Mouse (Mus musculus) heart, adult 10 weeks (tissue): Measurements from ENCODE around the gene Enah. TPM values are rescaled to one million over a fixed set of nuclear protein-coding genes. Genes with fewer than 3 reads are reported as not detected.

Experiments
- polyA plus RNA-seq: library from polyadenylated mRNA; stranded (reverse); fragments of 350-450 nt; fragmentation: Illumina TruSeq; extraction: RNeasy Lipid Tissue Mini Kit (QIAGEN cat#74804); gene quantifications from one replicate; pipeline ENCODE4 v1.2.3, GENCODE M21; 2014; ENCODE audit warnings: low read depth, low replicate concordance

Gene Enah
- 83.3 TPM for polyA plus RNA-seq

DNA sequence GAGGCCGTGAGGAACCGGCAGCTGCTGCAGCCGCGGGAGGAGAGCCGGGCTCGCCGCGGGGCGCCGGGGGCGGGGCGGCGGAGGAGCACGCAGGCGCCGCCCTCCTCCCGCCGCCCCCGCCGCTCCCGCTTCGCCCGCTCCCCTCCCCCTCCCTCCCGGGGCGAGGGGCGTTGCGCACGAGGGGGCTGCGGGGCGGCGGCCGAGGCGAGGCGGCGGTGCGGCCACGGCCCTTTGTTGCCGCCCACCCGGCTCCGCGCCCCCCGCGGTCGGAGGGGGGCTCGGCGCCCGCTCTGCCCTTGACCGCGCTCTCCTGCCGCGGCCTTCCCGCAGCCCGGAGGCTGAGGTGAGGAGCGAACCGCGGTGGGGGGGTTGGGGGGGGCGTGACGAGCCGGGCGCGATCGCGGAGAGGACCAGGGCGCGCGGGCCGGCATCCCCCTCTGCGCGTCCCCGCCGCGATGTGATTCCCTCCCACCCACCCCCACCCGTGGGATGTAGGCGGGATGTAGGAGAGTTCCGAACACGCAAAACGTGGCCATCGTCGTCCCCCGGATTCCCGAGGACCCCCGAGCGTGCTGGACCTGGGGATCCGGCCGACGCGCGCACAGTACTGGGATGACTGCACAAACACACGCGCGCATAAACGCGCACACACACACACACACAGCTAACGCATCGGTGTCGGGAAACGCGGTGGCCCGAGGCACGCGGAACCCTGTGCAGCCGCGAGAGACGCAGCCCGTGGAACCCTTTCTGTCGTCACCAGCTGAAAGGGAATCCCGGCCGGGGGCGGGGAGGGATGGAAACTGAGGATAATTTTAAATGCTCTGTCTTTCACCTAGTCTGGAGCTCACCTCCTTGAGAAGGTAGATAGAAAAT is at the start of gene Enah:
Gene Enah, minus strand, starts transcription at position 65 of the 876 bp plus-strand sequence.

Other genes with a start within 250 kb of the Enah start
- 16.0 TPM for gene Lbr, start 176.9 kb downstream of the Enah start, polyA plus RNA-seq
- 71.0 TPM for gene Srp9, start 104.7 kb upstream of the Enah start, polyA plus RNA-seq
- not detected for gene Vmn1r1, start 144.5 kb upstream of the Enah start, polyA plus RNA-seq